Mouse (Mus musculus) left cerebral cortex, adult 18-20 months (tissue): ENCODE data around the gene Gm13279. TPM values are rescaled to one million over a fixed set of nuclear protein-coding genes. Genes with fewer than 3 reads are reported as not detected.
"Not testable (repeated sequence)": the region's sequence is repeated elsewhere in the genome, so short reads cannot be mapped to it uniquely, and the experiment has no call there.

Experiments
- DNase-seq, 2 experiments: peaks; one replicate each; pipeline ENCODE4 v3.0.0; 2021 to 2022; ENCODE audit warnings: low spot score in 2 of 2, mixed read lengths in 1 of 2
- long read RNA-seq, 2 experiments: library from polyadenylated mRNA; stranded (forward); transcript quantifications; one replicate each; pipeline ENCODE4 v2.0.0; 2021
- total RNA-seq, 2 experiments: library from RNA; stranded (reverse); gene quantifications; 2 replicates each; pipeline ENCODE4 v1.2.3; 2021

Gm13279 gene
- not detected for total RNA-seq
- long read RNA-seq, experiment 1 = 0 reads
- long read RNA-seq, experiment 2 = 0 reads

GRCm38 (mm10) chr4:88797097-88797496, at the start of gene Gm13279:
Gm13279 (plus strand) TSS chr4:88797397.
- DNase-seq = not testable (repeated sequence)

- DNase-seq = no peak
These were observed 47.3 kb upstream of the Gm13279 start for GRCm38 (mm10) chr4:88749926-88750325.

- DNase-seq = peak; percentile 53 to 61
These were observed 42.3 kb upstream of the Gm13279 start, which contains the start of gene Gm13271 for GRCm38 (mm10) chr4:88754818-88755340. Gm13271 (plus strand) TSS chr4:88754868.

- DNase-seq = not testable (repeated sequence)
These were observed 40.4 kb upstream of the Gm13279 start for GRCm38 (mm10) chr4:88756581-88757513.

- peak; percentile 80 to 89 for DNase-seq
These were observed 39.6 kb upstream of the Gm13279 start for GRCm38 (mm10) chr4:88757628-88758031.

- not testable (repeated sequence) for DNase-seq
These were observed 38.4 kb upstream of the Gm13279 start for GRCm38 (mm10) chr4:88758751-88759150.

- DNase-seq = not testable (repeated sequence)
These were observed 37.5 kb upstream of the Gm13279 start, which contains the start of gene Gm13283 for GRCm38 (mm10) chr4:88759610-88760268. Gm13283 (plus strand) TSS chr4:88760119.

- peak; percentile 34 to 36 for DNase-seq
These were observed 36.8 kb upstream of the Gm13279 start for GRCm38 (mm10) chr4:88760431-88760830.

- peak; percentile 52 to 56 for DNase-seq
These were observed 35.4 kb upstream of the Gm13279 start for GRCm38 (mm10) chr4:88761776-88762175.

GRCm38 (mm10) chr4:88762341-88762740, 34.9 kb upstream of the Gm13279 start:
- DNase-seq = not testable (repeated sequence)

GRCm38 (mm10) chr4:88763384-88764018, 33.7 kb upstream of the Gm13279 start:
- DNase-seq = not testable (repeated sequence)

- not testable (repeated sequence) for DNase-seq
These were observed 23.7 kb upstream of the Gm13279 start, which contains the start of gene Gm13290 for GRCm38 (mm10) chr4:88773534-88773933. Gm13290 (plus strand) TSS chr4:88773834.

GRCm38 (mm10) chr4:88776622-88777021, 20.6 kb upstream of the Gm13279 start, which contains the start of gene Gm13289:
Gm13289 (plus strand) TSS chr4:88776922.
- DNase-seq = not testable (repeated sequence)

- DNase-seq = not testable (repeated sequence)
These were observed 17.6 kb upstream of the Gm13279 start, which contains the start of gene Gm13272 for GRCm38 (mm10) chr4:88779550-88779949. Gm13272 (plus strand) TSS chr4:88779850.

- DNase-seq = not testable (repeated sequence)
These were observed 16.9 kb upstream of the Gm13279 start for GRCm38 (mm10) chr4:88780320-88780719.

GRCm38 (mm10) chr4:88781831-88782230, 15.4 kb upstream of the Gm13279 start, which contains the start of gene Ifnz:
Ifnz (plus strand) TSS chr4:88782131.
- not testable (repeated sequence) for DNase-seq

- not testable (repeated sequence) for DNase-seq
These were observed 14.9 kb upstream of the Gm13279 start for GRCm38 (mm10) chr4:88782335-88782734.

GRCm38 (mm10) chr4:88785409-88785808, 11.8 kb upstream of the Gm13279 start, which contains the start of gene Gm13276:
Gm13276 (plus strand) TSS chr4:88785709.
- not testable (repeated sequence) for DNase-seq

- DNase-seq = peak; percentile 48 to 55
These were observed 8.8 kb upstream of the Gm13279 start, which contains the start of gene Gm13277 for GRCm38 (mm10) chr4:88788402-88788801. Gm13277 (plus strand) TSS chr4:88788632.

- not testable (repeated sequence) for DNase-seq
These were observed 5.9 kb upstream of the Gm13279 start, which contains the start of gene Gm13278 for GRCm38 (mm10) chr4:88791250-88791649. Gm13278 (plus strand) TSS chr4:88791550.
